Mouse (Mus musculus) induced T-regulatory cell, adult 2 months (primary cell): Measurements from ENCODE around the gene Dgkd.

Source experiments
- DNase-seq: peaks from one replicate; pipeline ENCODE4 v3.0.0-alpha.2; 2012; ENCODE audit warnings: low read depth

Dgkd gene

GRCm38 (mm10) chr1:87881726-87882125 lies 28.6 kb downstream of the Dgkd start:
- DNase-seq: no peak

GRCm38 (mm10) chr1:87882554-87882953 lies 29.5 kb downstream of the Dgkd start:
- no peak for DNase-seq

GRCm38 (mm10) chr1:87890960-87891359 lies 37.9 kb downstream of the Dgkd start:
- no peak for DNase-seq

- no peak for DNase-seq
Observed at GRCm38 (mm10) chr1:87891634-87892033, 38.5 kb downstream of the Dgkd start.

GRCm38 (mm10) chr1:87892499-87892898 lies 39.4 kb downstream of the Dgkd start:
- DNase-seq: no peak

GRCm38 (mm10) chr1:87893414-87893813 lies 40.3 kb downstream of the Dgkd start:
- DNase-seq: no peak

GRCm38 (mm10) chr1:87896921-87897320 lies 43.8 kb downstream of the Dgkd start:
- DNase-seq: no peak

GRCm38 (mm10) chr1:87899701-87900100 lies 46.6 kb downstream of the Dgkd start:
- DNase-seq: peak; percentile 65

- peak; percentile 41 for DNase-seq
Observed at GRCm38 (mm10) chr1:87900979-87901378, 47.9 kb downstream of the Dgkd start.

- DNase-seq: no peak
Observed at GRCm38 (mm10) chr1:87902186-87902585, 49.1 kb downstream of the Dgkd start.

GRCm38 (mm10) chr1:87906361-87906956 lies 53.4 kb downstream of the Dgkd start:
- peak; percentile 57 for DNase-seq

- DNase-seq: no peak
Observed at GRCm38 (mm10) chr1:87908006-87908405, 54.9 kb downstream of the Dgkd start.

- DNase-seq: no peak
Observed at GRCm38 (mm10) chr1:87908736-87909135, 55.6 kb downstream of the Dgkd start.

GRCm38 (mm10) chr1:87909565-87909964 lies 56.5 kb downstream of the Dgkd start:
- no peak for DNase-seq

- DNase-seq: no peak
Observed at GRCm38 (mm10) chr1:87910428-87910827, 57.3 kb downstream of the Dgkd start.

GRCm38 (mm10) chr1:87913356-87913755 lies 60.3 kb downstream of the Dgkd start:
- no peak for DNase-seq

GRCm38 (mm10) chr1:87917361-87917760 lies 64.3 kb downstream of the Dgkd start:
- no peak for DNase-seq

- DNase-seq: no peak
Observed at GRCm38 (mm10) chr1:87918061-87918460, 65.0 kb downstream of the Dgkd start.

GRCm38 (mm10) chr1:87920056-87920614 lies 67.0 kb downstream of the Dgkd start:
- no peak for DNase-seq

- peak; percentile 62 for DNase-seq
Observed at GRCm38 (mm10) chr1:87922666-87923065, 69.6 kb downstream of the Dgkd start.

GRCm38 (mm10) chr1:87924888-87925287 lies 71.8 kb downstream of the Dgkd start:
- DNase-seq: no peak

GRCm38 (mm10) chr1:87929730-87930129 lies 76.6 kb downstream of the Dgkd start:
- DNase-seq: no peak

- DNase-seq: no peak
Observed at GRCm38 (mm10) chr1:87933051-87933450, 80.0 kb downstream of the Dgkd start.

- peak; percentile 32 for DNase-seq
Observed at GRCm38 (mm10) chr1:87935095-87935494, 82.0 kb downstream of the Dgkd start.
